Mouse (Mus musculus) cerebellum, adult 2 months (tissue): Measurements from ENCODE around the gene Svop. TPM values are rescaled to one million over a fixed set of nuclear protein-coding genes. Genes with fewer than 3 reads are reported as not detected.

ENCODE experiments used
- DNase-seq, 2 experiments: peaks; one replicate each; pipeline ENCODE4 v3.0.0; 2021
- H3K27ac ChIP-seq: fragments of 200-500 bp; 2 replicates; pipeline ENCODE4 v1.5.1; 2012; ENCODE audit warnings: low read length, control low read depth, inconsistent platforms; ENCODE audit not compliant: insufficient read depth
- H3K27me3 ChIP-seq: fragments of 200-500 bp; 2 replicates; pipeline ENCODE4 v1.6.1; 2012; ENCODE audit warnings: inconsistent platforms, mild to moderate bottlenecking, low read length, moderate library complexity; ENCODE audit not compliant: control insufficient read depth, insufficient read depth
- H3K4me1 ChIP-seq: fragments of 200-500 bp; 2 replicates; pipeline ENCODE4 v1.6.1; 2011; ENCODE audit warnings: low read length; ENCODE audit not compliant: control insufficient read depth, insufficient read depth
- H3K4me3 ChIP-seq: fragments of 200-500 bp; replicated peaks from 2 replicates; pipeline ENCODE3; 2011; ENCODE audit warnings: mild to moderate bottlenecking, low read depth, low read length, control low read depth; ENCODE audit not compliant: insufficient read depth
- CTCF ChIP-seq: fragments of 200-500 bp; IDR thresholded peaks from 2 replicates; pipeline ENCODE4 v1.5.1; 2011; ENCODE audit warnings: low read depth, mild to moderate bottlenecking, control low read depth, low read length, moderate library complexity, borderline replicate concordance; ENCODE audit not compliant: insufficient read depth
- POLR2A ChIP-seq: fragments of 200-500 bp; IDR thresholded peaks from 2 replicates; pipeline ENCODE4 v1.6.1; 2011; ENCODE audit warnings: low read length, control low read depth, borderline replicate concordance; ENCODE audit not compliant: insufficient read depth
- WGBS: fragments of 180-500 bp; shearing (Covaris S2); methylation state at CpG from one replicate; pipeline ENCODE4 v1.1.7; 2018; 5-methylcytosine and 5-hydroxymethylcytosine counted together
- polyA plus RNA-seq: library from polyadenylated mRNA; depleted of rRNA; stranded (reverse); fragments of >200 nt; gene quantifications from 2 replicates; pipeline ENCODE4 v1.2.3, GENCODE M21; 2012

Gene Svop
- polyA plus RNA-seq, 1 experiment: 95.3 TPM

DNA sequence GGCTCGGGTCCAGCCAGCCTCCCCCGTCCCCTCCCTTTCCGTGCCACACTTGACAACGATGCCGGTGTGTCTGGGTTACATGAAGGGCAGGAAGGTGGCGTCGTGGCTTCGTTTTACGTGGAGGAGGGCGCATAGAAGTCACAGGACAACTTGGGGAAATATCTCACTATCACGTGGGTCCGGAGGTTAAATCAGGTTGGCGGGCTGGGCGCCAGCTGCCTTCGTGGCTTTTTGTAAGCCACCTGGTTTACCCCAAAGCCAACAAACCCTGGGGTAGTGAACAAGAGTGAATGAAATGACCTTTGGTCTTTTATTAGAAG is 40.1 kb upstream of the Svop start:
- peak overlapping the region; percentile 70 for H3K4me3 ChIP-seq
- H3K4me1 ChIP-seq: no peaks in the 10 kb centered on the region
- TF ChIP-seq POLR2A (0 out of 2 replicates have a peak, but pooled peaks have one; percentile 29), CTCF (no peak)
- no peak overlapping the region for H3K27ac ChIP-seq
- under 1% methylated on average over 15 of the region's 15 CpGs for WGBS
- peak in 1 of 2 experiments; percentile 52 for DNase-seq
- no peaks in the 10 kb centered on the region for H3K27me3 ChIP-seq

DNA sequence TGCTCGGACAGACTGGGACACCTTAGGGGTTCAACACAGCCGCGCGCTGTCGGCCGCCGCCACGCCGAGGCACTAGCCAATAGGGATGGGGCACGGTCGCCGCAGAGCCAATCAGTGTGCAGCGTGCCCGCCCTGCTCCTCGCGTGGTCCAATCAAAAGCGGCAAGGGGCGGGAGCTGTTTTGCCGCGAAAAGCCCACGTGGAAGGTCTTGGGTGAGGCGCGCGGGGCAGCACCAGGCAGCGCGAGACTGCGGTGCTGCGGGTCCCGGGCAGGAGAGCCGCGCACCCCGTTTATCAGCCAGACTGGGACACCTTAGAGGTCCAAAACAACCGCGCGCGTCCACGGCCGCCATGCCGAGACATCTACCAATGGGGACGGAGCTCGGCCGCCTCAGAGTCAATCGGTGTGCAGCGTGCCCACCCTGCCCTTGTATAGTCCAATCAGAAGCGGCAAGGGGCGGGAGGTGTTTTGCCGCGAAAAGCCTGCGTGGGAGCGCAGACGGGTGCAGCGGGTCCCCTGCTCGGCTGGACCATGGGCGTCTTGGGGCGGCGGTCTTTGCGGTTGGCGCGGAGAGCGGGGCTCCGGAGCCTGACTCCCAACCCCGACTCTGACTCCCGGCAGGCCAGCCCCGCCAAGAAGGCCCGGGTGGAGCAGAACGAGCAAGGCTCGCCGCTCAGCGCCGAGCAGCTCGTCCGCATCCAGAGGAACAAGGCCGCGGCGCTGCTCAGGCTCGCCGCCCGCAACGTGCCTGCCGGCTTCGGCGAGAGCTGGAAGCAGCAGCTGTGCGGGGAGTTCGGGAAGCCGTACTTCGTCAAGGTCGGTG is 39.5 kb upstream of the Svop start:
- Histone ChIP-seq H3K4me3 (peak overlapping the region; percentile 70), H3K27me3 (no peaks in the 10 kb centered on the region), H3K27ac (no peak overlapping the region), H3K4me1 (no peaks in the 10 kb centered on the region)
- TF ChIP-seq POLR2A (no peak; the same call in 1 of the 2 replicates), CTCF (no peak)
- under 1% methylated on average over 79 of the region's 87 CpGs for WGBS
- peak; percentile 92 to 96 for DNase-seq

DNA sequence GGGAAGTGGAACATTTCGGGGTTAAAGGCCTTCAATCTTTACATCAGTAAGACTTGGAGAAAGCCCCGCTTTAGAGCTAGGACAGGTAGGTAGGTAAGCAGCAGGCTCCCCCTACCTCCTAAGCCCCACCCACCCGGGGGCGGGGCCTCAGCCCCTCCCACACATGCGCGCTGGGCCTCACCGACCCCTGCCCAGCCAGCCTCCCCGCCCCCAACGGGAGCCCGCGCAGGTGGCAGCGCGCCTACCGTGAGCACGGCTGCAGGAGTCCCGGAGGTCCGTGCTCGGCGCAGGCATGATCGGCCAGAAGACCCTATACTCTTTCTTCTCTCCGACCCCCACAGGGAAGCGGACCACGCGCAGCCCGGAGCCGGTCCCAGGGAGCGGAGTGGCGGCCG is 38.8 kb upstream of the Svop start, which contains the start of gene Ung:
Ung (plus strand) TSS at position 176 of the 395 bp plus-strand sequence.
- TF ChIP-seq POLR2A (no peak), CTCF (no peak)
- Histone ChIP-seq H3K27me3 (no peaks in the 10 kb centered on the region), H3K4me1 (no peaks in the 10 kb centered on the region), H3K27ac (no peak within 1 kb of the TSS), H3K4me3 (peak within 1 kb of the TSS; percentile 70)
- DNase-seq: no peak
- WGBS: 4% methylated on average over 29 of the region's 29 CpGs

DNA sequence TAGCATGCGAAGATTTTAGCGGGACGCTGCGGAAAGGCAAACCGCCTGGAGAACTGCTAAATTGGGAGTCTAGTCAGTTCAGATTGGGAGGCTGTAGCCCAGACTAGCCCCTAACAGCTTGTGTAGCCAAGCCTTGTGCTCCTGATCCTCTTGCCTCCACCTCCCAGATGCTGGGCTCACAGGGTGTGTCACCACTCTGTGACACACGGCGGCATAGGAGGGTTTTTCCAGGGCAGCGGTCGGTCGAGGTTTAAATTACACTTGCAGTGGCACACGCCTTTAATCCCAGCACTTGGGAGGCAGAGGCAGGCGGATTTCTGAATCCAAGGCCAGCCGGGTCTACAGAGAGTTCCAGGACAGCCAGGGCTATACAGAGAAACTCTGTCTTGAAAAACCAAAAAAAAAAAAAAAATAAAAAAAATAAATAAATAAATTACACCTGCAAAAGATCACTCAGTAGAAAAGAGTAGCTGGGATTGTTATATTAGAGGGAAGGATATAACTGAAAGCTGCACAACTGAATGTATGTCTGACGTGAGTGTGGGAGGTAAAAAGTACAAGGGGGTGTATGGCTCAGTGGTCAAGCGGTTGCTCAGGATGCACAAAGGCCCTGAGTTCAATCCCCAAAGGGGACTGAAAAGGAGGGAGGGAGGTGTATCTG is 38.3 kb upstream of the Svop start:
- Histone ChIP-seq H3K27ac (no peak overlapping the region), H3K4me1 (no peaks in the 10 kb centered on the region), H3K27me3 (no peaks in the 10 kb centered on the region), H3K4me3 (no peak overlapping the region)
- WGBS: 79% methylated on average over 15 of the region's 15 CpGs
- no peak for DNase-seq
- TF ChIP-seq POLR2A (no peak), CTCF (no peak)

DNA sequence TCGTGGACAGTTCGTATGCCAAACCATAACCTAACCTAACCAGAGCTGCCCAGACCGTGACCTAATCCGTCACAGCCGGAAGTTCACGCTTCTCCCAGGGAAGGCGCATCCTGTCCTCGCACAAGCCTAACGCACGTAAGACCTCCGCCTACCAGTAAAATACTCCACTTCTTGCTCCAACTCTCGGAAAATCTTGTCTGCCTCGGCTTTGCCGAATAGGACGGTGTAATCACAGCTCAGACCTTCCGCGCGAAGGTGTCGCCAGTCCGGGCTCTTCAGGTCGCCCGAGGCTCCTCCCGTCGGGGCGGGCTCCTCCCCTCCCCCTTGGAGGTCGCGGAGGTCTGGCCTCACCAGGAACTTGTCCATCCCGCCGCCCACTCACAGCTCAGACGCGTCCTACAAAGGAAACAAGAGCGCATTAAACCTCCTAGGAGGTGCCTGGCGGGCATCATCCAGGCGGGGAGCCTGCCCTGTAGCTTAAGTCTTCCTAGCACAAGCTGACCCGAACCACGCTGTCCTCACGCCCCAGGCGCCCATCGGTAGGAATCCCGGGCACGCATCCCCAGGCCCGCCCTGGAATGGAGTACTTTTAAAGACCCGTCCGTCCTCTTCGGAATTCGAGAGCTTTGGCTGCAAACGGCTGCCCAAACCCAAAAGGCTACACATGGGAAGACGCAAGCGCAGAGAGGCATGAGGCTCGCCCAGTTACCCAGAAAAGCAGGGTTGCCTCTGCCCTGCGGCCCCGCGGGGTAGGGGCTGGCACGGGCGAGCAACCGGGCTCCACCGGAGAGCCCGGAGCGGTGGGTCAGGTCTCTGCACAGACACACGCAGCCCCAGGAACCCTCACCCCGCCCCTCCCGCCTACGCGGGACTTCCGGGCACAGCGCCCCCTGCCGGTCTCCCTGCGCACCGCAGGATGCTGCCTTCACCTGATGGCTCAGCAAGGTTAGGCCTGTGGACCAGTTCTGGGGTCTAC is 36.3 kb upstream of the Svop start, which contains the start of gene Alkbh2:
Alkbh2 (minus strand) TSS at position 845 of the 976 bp plus-strand sequence.
- Histone ChIP-seq H3K4me3 (peak within 1 kb of the TSS; percentile 79), H3K4me1 (no peaks in the 10 kb centered on the region), H3K27me3 (no peaks in the 10 kb centered on the region), H3K27ac (peak within 1 kb of the TSS; percentile 45)
- WGBS: under 1% methylated on average over 69 of the region's 69 CpGs
- DNase-seq: peak; percentile 80 to 90
- TF ChIP-seq CTCF (peak; percentile 93), POLR2A (peak; percentile 42; the same call in 1 of the 2 replicates)

DNA sequence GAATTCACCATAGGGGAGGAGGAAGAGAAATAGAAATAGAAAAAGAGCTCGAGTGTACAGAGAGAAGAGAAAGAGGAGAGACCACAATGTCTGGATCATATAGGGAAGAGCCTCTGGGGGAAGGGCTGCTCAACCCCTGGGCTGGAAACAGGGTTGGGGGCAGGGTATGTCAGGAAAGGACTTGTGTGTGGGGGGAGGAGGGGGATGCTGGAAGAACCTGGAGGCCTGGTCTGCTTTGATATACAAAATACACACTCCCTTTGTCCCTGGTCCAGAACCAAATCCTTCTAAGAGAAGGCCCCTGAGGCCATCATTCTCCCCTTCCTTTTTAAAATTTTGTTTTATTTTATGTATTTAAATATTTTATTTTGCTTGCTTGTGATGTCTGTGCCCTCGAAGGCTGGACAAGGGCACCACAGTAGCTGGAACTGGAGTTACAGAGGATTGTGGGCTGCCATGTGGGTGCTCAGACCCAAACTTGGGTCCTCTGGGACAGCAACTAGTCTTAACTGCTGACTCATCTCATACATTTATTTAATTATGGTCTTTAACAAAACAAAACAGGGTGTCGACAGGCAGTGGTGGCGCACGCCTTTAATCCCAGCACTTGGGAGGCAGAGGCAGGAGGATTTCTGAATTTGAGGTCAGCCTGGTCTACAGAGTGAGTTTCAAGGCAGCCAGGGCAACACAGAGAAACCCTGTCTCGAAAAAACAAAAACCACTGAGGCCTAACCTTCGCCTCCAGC is 35.3 kb upstream of the Svop start:
- DNase-seq: no peak
- no peak overlapping the region for H3K27ac ChIP-seq
- WGBS: 91% methylated on average over 7 of the region's 7 CpGs
- H3K4me1 ChIP-seq: no peaks in the 10 kb centered on the region
- TF ChIP-seq CTCF: no peak
- no peak for TF ChIP-seq POLR2A
- H3K4me3 ChIP-seq: peak overlapping the region; percentile 79
- no peaks in the 10 kb centered on the region for H3K27me3 ChIP-seq

DNA sequence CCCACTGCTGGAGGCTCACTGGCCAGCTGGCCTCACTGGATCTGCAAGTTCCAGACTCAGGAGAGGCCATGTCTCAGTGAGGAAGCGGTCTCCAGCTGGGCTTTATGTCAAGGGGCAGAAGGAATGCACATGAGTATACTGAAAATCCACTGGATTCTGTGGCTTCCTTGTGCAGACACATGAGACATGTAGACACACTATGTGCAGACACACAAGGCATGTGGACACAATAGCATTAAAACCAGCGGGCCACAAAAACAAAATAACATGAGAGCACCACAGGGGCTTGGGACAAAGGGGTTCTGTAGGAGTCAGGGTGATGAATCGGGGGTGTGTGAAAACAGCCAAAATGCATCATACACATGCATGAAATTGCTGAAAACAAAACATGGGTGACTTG is 34.6 kb upstream of the Svop start:
- TF ChIP-seq CTCF (no peak), POLR2A (no peak)
- no peak overlapping the region for H3K27ac ChIP-seq
- no peak overlapping the region for H3K4me3 ChIP-seq
- DNase-seq: no peak
- 88% methylated on average over 3 of the region's 3 CpGs for WGBS
- H3K27me3 ChIP-seq: no peaks in the 10 kb centered on the region
- no peaks in the 10 kb centered on the region for H3K4me1 ChIP-seq
